Mouse (Mus musculus): ENCODE results near the gene Ncoa5. TPM values are rescaled to one million over a fixed set of nuclear protein-coding genes. Genes with fewer than 3 reads are reported as not detected.
A peak's percentile ranks its signal among the peaks of the same experiment; 100 is the strongest.

The Ncoa5 gene
- polyA plus RNA-seq, 1 experiment from 2014 or later: 36.0 TPM

GRCm38 (mm10) chr2:164975611-164976010 lies 59.1 kb downstream of the Ncoa5 start:
- Histone ChIP-seq H3K9me3 (replicated peaks; ENCODE audit: control insufficient read depth, low read length) (no peaks in the 10 kb centered on the region), H3K4me3 (ENCODE audit: low read depth, low read length) (no peak overlapping the region), H3K4me2 (no peak overlapping the region), H3K27ac (ENCODE audit: low read depth, low read length) (no peak overlapping the region), H3K36me3 (ENCODE audit: control insufficient read depth, insufficient read depth, low read length) (no peaks in the 10 kb centered on the region), H3K4me1 (ENCODE audit: control insufficient read depth, insufficient read depth, low read length) (0 out of 2 replicates have a peak, but pooled peaks cover 5% of the 10 kb centered on the region), H3K27me3 (ENCODE audit: control insufficient read depth, insufficient read depth, low read length) (peaks cover 33% of the 10 kb centered on the region), H3K9ac (ENCODE audit: low read depth, low read length) (no peak overlapping the region)
- no peak for ATAC-seq (replicated peaks; ENCODE audit: insufficient number of reproducible peaks, low FRiP score, low TSS enrichment)
- 80% methylated on average over 6 of the region's 6 CpGs for WGBS (ENCODE audit: insufficient replicate concordance)

- Histone ChIP-seq H3K4me1 (ENCODE audit: control insufficient read depth, insufficient read depth, low read length) (peaks cover 11% of the 10 kb centered on the region), H3K27me3 (ENCODE audit: control insufficient read depth, insufficient read depth, low read length) (peaks cover 57% of the 10 kb centered on the region), H3K36me3 (ENCODE audit: control insufficient read depth, insufficient read depth, low read length) (no peaks in the 10 kb centered on the region), H3K4me2 (no peak overlapping the region), H3K9ac (ENCODE audit: low read depth, low read length) (no peak overlapping the region), H3K4me3 (ENCODE audit: low read depth, low read length) (no peak overlapping the region), H3K9me3 (replicated peaks; ENCODE audit: control insufficient read depth, low read length) (no peaks in the 10 kb centered on the region), H3K27ac (ENCODE audit: low read depth, low read length) (no peak overlapping the region)
- no peak for ATAC-seq (replicated peaks; ENCODE audit: insufficient number of reproducible peaks, low FRiP score, low TSS enrichment)
- 55% methylated on average over 5 of the region's 5 CpGs for WGBS (ENCODE audit: insufficient replicate concordance)
Measured at GRCm38 (mm10) chr2:164972646-164973045, 62.0 kb downstream of the Ncoa5 start.

GRCm38 (mm10) chr2:164970631-164971196 lies 64.0 kb downstream of the Ncoa5 start:
- Histone ChIP-seq H3K4me3 (ENCODE audit: low read depth, low read length) (no peak overlapping the region), H3K9ac (ENCODE audit: low read depth, low read length) (no peak overlapping the region), H3K4me2 (peak overlapping the region; percentile 46), H3K9me3 (replicated peaks; ENCODE audit: control insufficient read depth, low read length) (no peaks in the 10 kb centered on the region), H3K36me3 (ENCODE audit: control insufficient read depth, insufficient read depth, low read length) (no peaks in the 10 kb centered on the region), H3K4me1 (ENCODE audit: control insufficient read depth, insufficient read depth, low read length) (peaks cover 11% of the 10 kb centered on the region), H3K27ac (ENCODE audit: low read depth, low read length) (no peak overlapping the region), H3K27me3 (ENCODE audit: control insufficient read depth, insufficient read depth, low read length) (peaks cover 76% of the 10 kb centered on the region)
- WGBS (ENCODE audit: insufficient replicate concordance): under 1% methylated on average over 41 of the region's 42 CpGs
- no peak for ATAC-seq (replicated peaks; ENCODE audit: insufficient number of reproducible peaks, low FRiP score, low TSS enrichment)

- Histone ChIP-seq H3K4me3 (ENCODE audit: low read depth, low read length) (no peak overlapping the region), H3K27ac (ENCODE audit: low read depth, low read length) (no peak overlapping the region), H3K36me3 (ENCODE audit: control insufficient read depth, insufficient read depth, low read length) (no peaks in the 10 kb centered on the region), H3K9me3 (replicated peaks; ENCODE audit: control insufficient read depth, low read length) (no peaks in the 10 kb centered on the region), H3K27me3 (ENCODE audit: control insufficient read depth, insufficient read depth, low read length) (peaks cover 85% of the 10 kb centered on the region), H3K4me1 (ENCODE audit: control insufficient read depth, insufficient read depth, low read length) (peaks cover 11% of the 10 kb centered on the region), H3K4me2 (no peak overlapping the region), H3K9ac (ENCODE audit: low read depth, low read length) (no peak overlapping the region)
- WGBS (ENCODE audit: insufficient replicate concordance): 4% methylated on average over 21 of the region's 21 CpGs
- ATAC-seq (replicated peaks; ENCODE audit: insufficient number of reproducible peaks, low FRiP score, low TSS enrichment): no peak
Measured at GRCm38 (mm10) chr2:164969348-164969781, 65.3 kb downstream of the Ncoa5 start.

- no peaks in the 10 kb centered on the region for H3K9me3 ChIP-seq (replicated peaks; ENCODE audit: control insufficient read depth, low read length)
- 0 out of 2 replicates have a peak, but pooled peaks have one; percentile 12 for ATAC-seq (replicated peaks; ENCODE audit: insufficient number of reproducible peaks, low FRiP score, low TSS enrichment)
- peak overlapping the region; percentile 64 for H3K4me2 ChIP-seq
- H3K27ac ChIP-seq (ENCODE audit: low read depth, low read length): no peak overlapping the region
- no peak overlapping the region for H3K9ac ChIP-seq (ENCODE audit: low read depth, low read length)
- no peaks in the 10 kb centered on the region for H3K36me3 ChIP-seq (ENCODE audit: control insufficient read depth, insufficient read depth, low read length)
- WGBS (ENCODE audit: insufficient replicate concordance): 2% methylated on average over 28 of the region's 29 CpGs
- H3K4me3 ChIP-seq (ENCODE audit: low read depth, low read length): peak overlapping the region; percentile 32
- H3K27me3 ChIP-seq (ENCODE audit: control insufficient read depth, insufficient read depth, low read length): peaks cover 83% of the 10 kb centered on the region
- peaks cover 11% of the 10 kb centered on the region for H3K4me1 ChIP-seq (ENCODE audit: control insufficient read depth, insufficient read depth, low read length)
Measured at GRCm38 (mm10) chr2:164968451-164968851, 66.2 kb downstream of the Ncoa5 start.

GRCm38 (mm10) chr2:164967761-164968440 lies 66.8 kb downstream of the Ncoa5 start:
- peaks cover 11% of the 10 kb centered on the region for H3K4me1 ChIP-seq (ENCODE audit: control insufficient read depth, insufficient read depth, low read length)
- no peaks in the 10 kb centered on the region for H3K9me3 ChIP-seq (replicated peaks; ENCODE audit: control insufficient read depth, low read length)
- H3K27ac ChIP-seq (ENCODE audit: low read depth, low read length): no peak overlapping the region
- H3K9ac ChIP-seq (ENCODE audit: low read depth, low read length): no peak overlapping the region
- peak overlapping the region; percentile 32 for H3K4me3 ChIP-seq (ENCODE audit: low read depth, low read length)
- peaks cover 82% of the 10 kb centered on the region for H3K27me3 ChIP-seq (ENCODE audit: control insufficient read depth, insufficient read depth, low read length)
- no peak for ATAC-seq (replicated peaks; ENCODE audit: insufficient number of reproducible peaks, low FRiP score, low TSS enrichment)
- 2% methylated on average over 65 of the region's 65 CpGs for WGBS (ENCODE audit: insufficient replicate concordance)
- H3K36me3 ChIP-seq (ENCODE audit: control insufficient read depth, insufficient read depth, low read length): no peaks in the 10 kb centered on the region
- H3K4me2 ChIP-seq: peak overlapping the region; percentile 64

- WGBS (ENCODE audit: insufficient replicate concordance): 10% methylated on average over 6 of the region's 6 CpGs
- H3K9ac ChIP-seq (ENCODE audit: low read depth, low read length): no peak overlapping the region
- H3K27ac ChIP-seq (ENCODE audit: low read depth, low read length): no peak overlapping the region
- H3K36me3 ChIP-seq (ENCODE audit: control insufficient read depth, insufficient read depth, low read length): no peaks in the 10 kb centered on the region
- no peak overlapping the region for H3K4me3 ChIP-seq (ENCODE audit: low read depth, low read length)
- no peaks in the 10 kb centered on the region for H3K9me3 ChIP-seq (replicated peaks; ENCODE audit: control insufficient read depth, low read length)
- H3K4me1 ChIP-seq (ENCODE audit: control insufficient read depth, insufficient read depth, low read length): peaks cover 11% of the 10 kb centered on the region
- H3K27me3 ChIP-seq (ENCODE audit: control insufficient read depth, insufficient read depth, low read length): peaks cover 76% of the 10 kb centered on the region
- no peak for ATAC-seq (replicated peaks; ENCODE audit: insufficient number of reproducible peaks, low FRiP score, low TSS enrichment)
- no peak overlapping the region for H3K4me2 ChIP-seq
Measured at GRCm38 (mm10) chr2:164967193-164967592, 67.5 kb downstream of the Ncoa5 start.

GRCm38 (mm10) chr2:164966381-164966780 lies 68.3 kb downstream of the Ncoa5 start:
- H3K36me3 ChIP-seq (ENCODE audit: control insufficient read depth, insufficient read depth, low read length): no peaks in the 10 kb centered on the region
- 15% methylated on average over 8 of the region's 8 CpGs for WGBS (ENCODE audit: insufficient replicate concordance)
- peaks cover 11% of the 10 kb centered on the region for H3K4me1 ChIP-seq (ENCODE audit: control insufficient read depth, insufficient read depth, low read length)
- H3K9me3 ChIP-seq (replicated peaks; ENCODE audit: control insufficient read depth, low read length): no peaks in the 10 kb centered on the region
- ATAC-seq (replicated peaks; ENCODE audit: insufficient number of reproducible peaks, low FRiP score, low TSS enrichment): no peak
- H3K27ac ChIP-seq (ENCODE audit: low read depth, low read length): no peak overlapping the region
- H3K4me2 ChIP-seq: no peak overlapping the region
- peaks cover 68% of the 10 kb centered on the region for H3K27me3 ChIP-seq (ENCODE audit: control insufficient read depth, insufficient read depth, low read length)
- no peak overlapping the region for H3K9ac ChIP-seq (ENCODE audit: low read depth, low read length)
- H3K4me3 ChIP-seq (ENCODE audit: low read depth, low read length): no peak overlapping the region

- no peak overlapping the region for H3K9ac ChIP-seq (ENCODE audit: low read depth, low read length)
- 75% methylated on average over 1 of the region's 1 CpGs for WGBS (ENCODE audit: insufficient replicate concordance)
- no peak overlapping the region for H3K27ac ChIP-seq (ENCODE audit: low read depth, low read length)
- no peaks in the 10 kb centered on the region for H3K9me3 ChIP-seq (replicated peaks; ENCODE audit: control insufficient read depth, low read length)
- no peaks in the 10 kb centered on the region for H3K36me3 ChIP-seq (ENCODE audit: control insufficient read depth, insufficient read depth, low read length)
- ATAC-seq (replicated peaks; ENCODE audit: insufficient number of reproducible peaks, low FRiP score, low TSS enrichment): no peak
- peaks cover 54% of the 10 kb centered on the region for H3K27me3 ChIP-seq (ENCODE audit: control insufficient read depth, insufficient read depth, low read length)
- peaks cover 16% of the 10 kb centered on the region for H3K4me1 ChIP-seq (ENCODE audit: control insufficient read depth, insufficient read depth, low read length)
- no peak overlapping the region for H3K4me3 ChIP-seq (ENCODE audit: low read depth, low read length)
- no peak overlapping the region for H3K4me2 ChIP-seq
Measured at GRCm38 (mm10) chr2:164964981-164965380, 69.7 kb downstream of the Ncoa5 start.
